Comparison of ENCODE assay signal across 18 mouse cellular contexts in genomic region chr13:101491835-101492234, GRCm38 (mm10).
A peak's percentile ranks its signal among the peaks of the same experiment; 100 is the strongest.
DNase-seq lines count a peak whose midpoint lies in the region; ATAC-seq and TF ChIP-seq lines count a peak whose summit lies in the region.
"Had no signal": no experiment of that assay in that cellular context is flagged by ENCODE, and none has a peak within 500 bp of the region (broad histone marks: within the 10 kb centered on the region; RNA-seq: fewer than 3 reads in every experiment).

No protein-coding gene starts in this region.

- no peaks in the 10 kb centered on the region for H3K27me3 ChIP-seq in forebrain, postnatal 0 days (ENCODE audit: insufficient read depth, low read length)
- H3K27me3 ChIP-seq in forebrain, embryonic 10.5 days (ENCODE audit: poor library complexity, severe bottlenecking), result no peaks in the 10 kb centered on the region
- H3K27me3 ChIP-seq in lung, postnatal 0 days (replicated peaks; ENCODE audit: insufficient read depth, low read length), result no peaks in the 10 kb centered on the region
- no peaks in the 10 kb centered on the region for H3K27me3 ChIP-seq in myocyte (ENCODE audit: control insufficient read depth, insufficient read depth, insufficient read length)
- H3K27me3 ChIP-seq: limb, embryonic 13.5 days had no signal

- no peak overlapping the region for H3K4me3 ChIP-seq in forebrain, postnatal 0 days (ENCODE audit: low read depth, low read length)
- no peak overlapping the region for H3K4me3 ChIP-seq in forebrain, embryonic 10.5 days
- no peak overlapping the region for H3K4me3 ChIP-seq in lung, postnatal 0 days (ENCODE audit: low read depth, low read length)
- no peak overlapping the region for H3K4me3 ChIP-seq in myocyte
- H3K4me3 ChIP-seq: erythroblast, embryonic 14.5 days; limb, embryonic 13.5 days; liver, embryonic 15.5 days; megakaryocyte, embryonic 14.5 days had no signal

- peak overlapping the region; percentile 21; the same call in 1 of the 2 replicates for H3K27ac ChIP-seq in forebrain, postnatal 0 days (ENCODE audit: low read depth, low read length)
- no peak overlapping the region for H3K27ac ChIP-seq in forebrain, embryonic 10.5 days
- H3K27ac ChIP-seq in lung, postnatal 0 days (ENCODE audit: low read length), result no peak overlapping the region
- H3K27ac ChIP-seq: limb, embryonic 13.5 days; liver, embryonic 15.5 days; stomach, postnatal 0 days had no signal

- H3K9ac ChIP-seq in forebrain, postnatal 0 days, result no peak overlapping the region
- no peak overlapping the region for H3K9ac ChIP-seq in lung, postnatal 0 days (replicated peaks; ENCODE audit: low read depth)
- H3K9ac ChIP-seq: limb, embryonic 13.5 days; liver, embryonic 15.5 days had no signal

- no peaks in the 10 kb centered on the region for H3K4me1 ChIP-seq in forebrain, postnatal 0 days (ENCODE audit: insufficient read depth)
- H3K4me1 ChIP-seq in forebrain, embryonic 10.5 days, result no peaks in the 10 kb centered on the region
- H3K4me1 ChIP-seq in lung, postnatal 0 days (ENCODE audit: insufficient read depth, low read depth, low read length), result no peaks in the 10 kb centered on the region
- H3K4me1 ChIP-seq: limb, embryonic 13.5 days; liver, embryonic 15.5 days; megakaryocyte, embryonic 14.5 days had no signal

- no peaks in the 10 kb centered on the region for H3K36me3 ChIP-seq in forebrain, postnatal 0 days (ENCODE audit: insufficient read depth)
- H3K36me3 ChIP-seq in forebrain, embryonic 10.5 days (replicated peaks), result no peaks in the 10 kb centered on the region
- H3K36me3 ChIP-seq in lung, postnatal 0 days (ENCODE audit: insufficient read depth, low read length), result no peaks in the 10 kb centered on the region
- no peaks in the 10 kb centered on the region for H3K36me3 ChIP-seq in myocyte (ENCODE audit: control insufficient read depth, insufficient read depth)
- H3K36me3 ChIP-seq: G1E; limb, embryonic 13.5 days; liver, embryonic 15.5 days had no signal

- no peak for TF ChIP-seq CTCF in forebrain, postnatal 0 days (IDR thresholded peaks at IDR 0.05; ENCODE audit: low read depth)
- no peak for TF ChIP-seq CTCF in lung, postnatal 0 days (IDR thresholded peaks at IDR 0.05)

- no peak overlapping the region for H3K4me2 ChIP-seq in forebrain, postnatal 0 days (ENCODE audit: low read depth)
- H3K4me2 ChIP-seq in lung, postnatal 0 days (replicated peaks; ENCODE audit: low read depth, low read length), result no peak overlapping the region
- peak overlapping the region; percentile 12 for H3K4me2 ChIP-seq in myocyte (ENCODE audit: low read depth)
- H3K4me2 ChIP-seq: limb, embryonic 13.5 days; liver, embryonic 15.5 days had no signal

- H3K79me2 ChIP-seq in myocyte (ENCODE audit: control insufficient read depth, insufficient read depth), result no peaks in the 10 kb centered on the region

- no peak for DNase-seq in forebrain, postnatal 0 days
- DNase-seq in forebrain, embryonic 10.5 days (ENCODE audit: extremely low spot score, low spot score), result no peak
- DNase-seq in lung, postnatal 0 days (ENCODE audit: low spot score), result no peak
- no peak for DNase-seq in lung, postnatal 14 days
- peak; percentile 37 for DNase-seq in R1 (ENCODE audit: low read depth, low spot score)
- no peak for DNase-seq in thymus, postnatal 14 days
- DNase-seq: adrenal gland, adult 2 months; kidney, adult 18-20 months; kidney, postnatal 14 days; layer of hippocampus, adult 9-11 months; lung, postnatal 10 days had no signal

- no peaks in the 10 kb centered on the region for H3K9me3 ChIP-seq in forebrain, postnatal 0 days (ENCODE audit: low read length)
- no peaks in the 10 kb centered on the region; the same call in 1 of the 2 replicates for H3K9me3 ChIP-seq in forebrain, embryonic 10.5 days
- H3K9me3 ChIP-seq in lung, postnatal 0 days (ENCODE audit: low read length), result no peaks in the 10 kb centered on the region
- H3K9me3 ChIP-seq: G1E; limb, embryonic 13.5 days; liver, embryonic 15.5 days had no signal

- no peak for TF ChIP-seq EP300 in lung, postnatal 0 days (IDR thresholded peaks at IDR 0.05)

- 30% methylated on average over 3 of the region's 3 CpGs for WGBS in forebrain, postnatal 0 days
- WGBS in forebrain, embryonic 10.5 days, result 45% methylated on average over 3 of the region's 3 CpGs
- 27% methylated on average over 3 of the region's 3 CpGs for WGBS in lung, postnatal 0 days

- H3ac ChIP-seq in myocyte (ENCODE audit: control insufficient read depth, insufficient read length), result no peak overlapping the region

- TF ChIP-seq POLR2A in myocyte (IDR thresholded peaks at IDR 0.05; ENCODE audit: insufficient read length, low read depth), result no peak

- ATAC-seq in forebrain, postnatal 0 days, result no peak
- peak; percentile 19; the same call in 1 of the 2 replicates for ATAC-seq in lung, postnatal 0 days

TF ChIP-seq in myocyte, 11 proteins besides CTCF, POLR2A, EP300 and RAD21:
- no peak for TF ChIP-seq USF1 (IDR thresholded peaks at IDR 0.05; ENCODE audit: low read depth)
- no peak for TF ChIP-seq MAX (IDR thresholded peaks at IDR 0.05; ENCODE audit: low read depth)
- no peak for TF ChIP-seq REST (IDR thresholded peaks at IDR 0.05; ENCODE audit: insufficient read depth, insufficient read length)
- no peak for TF ChIP-seq POLR2AphosphoS2 (IDR thresholded peaks at IDR 0.05; ENCODE audit: insufficient read length, low read depth)
- no peak for TF ChIP-seq MYOD1 (IDR thresholded peaks at IDR 0.05; ENCODE audit: control insufficient read depth in 1 of 3, insufficient read length in 2 of 3, low read depth in 2 of 3)
- no peak for TF ChIP-seq TCF12 (IDR thresholded peaks at IDR 0.05; ENCODE audit: insufficient read depth, poor library complexity, severe bottlenecking)
- TF ChIP-seq CEBPB (IDR thresholded peaks at IDR 0.05; ENCODE audit: insufficient read depth, poor library complexity, severe bottlenecking), result no peak
- no peak for TF ChIP-seq E2F4 (IDR thresholded peaks at IDR 0.05; ENCODE audit: insufficient read depth)
- no peak for TF ChIP-seq SRF (IDR thresholded peaks at IDR 0.05; ENCODE audit: control insufficient read depth, insufficient read length, low read depth)
- no peak for TF ChIP-seq MYOG (IDR thresholded peaks at IDR 0.05; ENCODE audit: control insufficient read depth in 1 of 3, insufficient read depth in 1 of 3, insufficient read length in 2 of 3, low read depth in 2 of 3)
- no peak for TF ChIP-seq TCF3 (IDR thresholded peaks at IDR 0.05; ENCODE audit: insufficient read length, low read depth)
